Mouse (Mus musculus) telencephalon, adult 2 months (tissue): Measurements from ENCODE around the gene Rcan1.

Source experiments
- DNase-seq: peaks from one replicate; pipeline ENCODE4 v3.0.0-alpha.2; 2011; ENCODE audit warnings: low read depth, low spot score

Gene Rcan1

GRCm38 (mm10) chr16:92472898-92473297 is 2.2 kb upstream of the Rcan1 start:
- no peak for DNase-seq

- no peak for DNase-seq
Observed at GRCm38 (mm10) chr16:92468459-92468858, 2.2 kb downstream of the Rcan1 start.

- no peak for DNase-seq
Observed at GRCm38 (mm10) chr16:92467041-92467440, 3.6 kb downstream of the Rcan1 start.

- DNase-seq: peak; percentile 99
Observed at GRCm38 (mm10) chr16:92465642-92466526, 4.8 kb downstream of the Rcan1 start.

- DNase-seq: no peak
Observed at GRCm38 (mm10) chr16:92465226-92465625, 5.4 kb downstream of the Rcan1 start.

GRCm38 (mm10) chr16:92464390-92464972 is 6.2 kb downstream of the Rcan1 start:
- no peak for DNase-seq

GRCm38 (mm10) chr16:92461412-92461811 is 9.3 kb downstream of the Rcan1 start:
- DNase-seq: peak; percentile 49

- DNase-seq: no peak
Observed at GRCm38 (mm10) chr16:92457594-92457993, 13.1 kb downstream of the Rcan1 start.

GRCm38 (mm10) chr16:92455969-92456368 is 14.7 kb downstream of the Rcan1 start:
- no peak for DNase-seq

GRCm38 (mm10) chr16:92455488-92455887 is 15.2 kb downstream of the Rcan1 start:
- DNase-seq: no peak

- DNase-seq: no peak
Observed at GRCm38 (mm10) chr16:92454495-92454894, 16.2 kb downstream of the Rcan1 start.

GRCm38 (mm10) chr16:92454002-92454401 is 16.7 kb downstream of the Rcan1 start:
- DNase-seq: no peak

GRCm38 (mm10) chr16:92452609-92453008 is 18.1 kb downstream of the Rcan1 start:
- DNase-seq: no peak

- no peak for DNase-seq
Observed at GRCm38 (mm10) chr16:92451516-92452072, 19.1 kb downstream of the Rcan1 start.

- no peak for DNase-seq
Observed at GRCm38 (mm10) chr16:92450331-92450730, 20.3 kb downstream of the Rcan1 start.

GRCm38 (mm10) chr16:92449080-92449479 is 21.6 kb downstream of the Rcan1 start:
- DNase-seq: no peak

GRCm38 (mm10) chr16:92445377-92445776 is 25.3 kb downstream of the Rcan1 start:
- DNase-seq: no peak

- DNase-seq: no peak
Observed at GRCm38 (mm10) chr16:92443644-92444113, 27.0 kb downstream of the Rcan1 start.

GRCm38 (mm10) chr16:92442946-92443345 is 27.7 kb downstream of the Rcan1 start:
- DNase-seq: no peak

GRCm38 (mm10) chr16:92442150-92442549 is 28.5 kb downstream of the Rcan1 start:
- no peak for DNase-seq

GRCm38 (mm10) chr16:92441203-92441602 is 29.5 kb downstream of the Rcan1 start:
- no peak for DNase-seq

GRCm38 (mm10) chr16:92440229-92440628 is 30.4 kb downstream of the Rcan1 start:
- DNase-seq: no peak

GRCm38 (mm10) chr16:92439775-92440174 is 30.9 kb downstream of the Rcan1 start:
- DNase-seq: no peak
